Mouse (Mus musculus): ENCODE measurements around the gene Pacsin1. TPM values are rescaled to one million over a fixed set of nuclear protein-coding genes. Genes with fewer than 3 reads are reported as not detected.

Gene Pacsin1
- polyA plus RNA-seq, 1 experiment from 2014 or later: 44.2 TPM

DNA sequence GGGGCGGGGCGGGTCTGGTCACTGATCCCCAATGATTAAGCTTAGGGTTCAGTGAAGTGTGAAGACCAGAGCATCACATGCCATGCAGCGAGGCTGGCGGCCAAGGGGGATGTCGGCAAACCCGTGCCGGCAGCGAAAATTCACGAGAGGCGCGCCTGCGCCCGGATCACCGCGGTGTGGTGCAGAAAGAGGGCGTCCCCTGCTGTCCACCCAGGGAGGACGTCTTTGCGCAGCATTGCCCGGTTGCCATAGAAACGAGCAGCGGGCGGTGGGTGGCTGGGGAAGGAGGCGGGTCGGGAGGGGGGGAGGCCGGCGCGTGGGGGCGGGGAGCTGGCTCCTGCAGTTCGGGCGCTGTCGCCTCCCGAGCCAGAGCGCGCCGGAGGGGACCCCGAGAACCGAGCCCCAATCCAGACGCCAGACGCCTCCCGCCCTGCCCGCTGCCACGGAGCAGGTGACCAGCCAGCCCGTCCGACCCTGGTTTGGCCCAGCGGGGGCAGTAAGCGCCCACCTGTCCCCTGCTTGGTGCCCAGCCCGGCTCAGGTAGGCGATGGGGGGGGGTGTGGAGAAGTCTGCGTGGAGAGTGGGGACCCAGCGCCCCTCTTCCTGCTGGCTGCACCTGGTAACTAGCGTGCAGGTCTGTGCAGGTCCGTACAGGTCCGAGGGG lies 29.7 kb downstream of the Pacsin1 start:
- peaks cover 30% of the 10 kb centered on the region for H3K4me1 ChIP-seq (replicated peaks; ENCODE audit: control insufficient read depth, insufficient read depth, low read length)
- ATAC-seq: peak; percentile 81
- H3K27me3 ChIP-seq (replicated peaks; ENCODE audit: control insufficient read depth, insufficient read depth, low read length): no peaks in the 10 kb centered on the region
- 0% methylated on average over 37 of the region's 53 CpGs for WGBS
- H3K36me3 ChIP-seq (ENCODE audit: control insufficient read depth, insufficient read depth): no peaks in the 10 kb centered on the region
- H3K9me3 ChIP-seq (ENCODE audit: control insufficient read depth, low read length): no peaks in the 10 kb centered on the region
- H3K4me2 ChIP-seq (ENCODE audit: low read length): peak overlapping the region; percentile 99
- peak overlapping the region; percentile 76 for H3K9ac ChIP-seq (replicated peaks; ENCODE audit: low read depth, low read length)
- H3K4me3 ChIP-seq (replicated peaks; ENCODE audit: low read length): peak overlapping the region; percentile 66
- no peak overlapping the region for H3K27ac ChIP-seq (ENCODE audit: low read length)

DNA sequence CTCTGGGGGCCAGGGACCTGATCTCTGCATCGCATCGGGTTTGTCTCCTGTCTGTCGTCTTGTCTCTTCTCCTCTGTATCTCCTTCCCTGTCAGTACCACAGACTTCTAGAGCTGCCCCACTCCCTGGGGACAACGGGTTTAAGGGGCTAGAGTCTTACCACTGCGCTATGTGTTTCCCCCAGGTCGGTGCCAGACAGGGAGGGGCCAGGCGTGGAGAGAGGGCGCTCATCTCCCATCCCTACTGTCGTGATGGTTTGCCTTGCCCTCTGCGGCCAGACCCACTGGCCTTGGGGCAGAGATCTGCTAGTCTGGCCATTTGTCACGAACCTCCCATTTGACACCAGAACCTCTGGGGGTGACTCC lies 30.2 kb downstream of the Pacsin1 start:
- Histone ChIP-seq H3K4me3 (replicated peaks; ENCODE audit: low read length) (peak overlapping the region; percentile 66), H3K9ac (replicated peaks; ENCODE audit: low read depth, low read length) (peak overlapping the region; percentile 76), H3K9me3 (ENCODE audit: control insufficient read depth, low read length) (no peaks in the 10 kb centered on the region), H3K27me3 (replicated peaks; ENCODE audit: control insufficient read depth, insufficient read depth, low read length) (no peaks in the 10 kb centered on the region), H3K4me1 (replicated peaks; ENCODE audit: control insufficient read depth, insufficient read depth, low read length) (peaks cover 25% of the 10 kb centered on the region), H3K27ac (ENCODE audit: low read length) (no peak overlapping the region), H3K36me3 (ENCODE audit: control insufficient read depth, insufficient read depth) (no peaks in the 10 kb centered on the region), H3K4me2 (ENCODE audit: low read length) (peak overlapping the region; percentile 99)
- 2% methylated on average over 11 of the region's 11 CpGs for WGBS
- ATAC-seq: peak; percentile 42

GRCm38 (mm10) chr17:27686395-27686794 lies 31.1 kb downstream of the Pacsin1 start:
- Histone ChIP-seq H3K4me2 (ENCODE audit: low read length) (peak overlapping the region; percentile 99), H3K4me1 (replicated peaks; ENCODE audit: control insufficient read depth, insufficient read depth, low read length) (peaks cover 25% of the 10 kb centered on the region), H3K4me3 (replicated peaks; ENCODE audit: low read length) (peak overlapping the region; percentile 66), H3K9ac (replicated peaks; ENCODE audit: low read depth, low read length) (no peak overlapping the region; the same call in 1 of the 2 replicates), H3K27me3 (replicated peaks; ENCODE audit: control insufficient read depth, insufficient read depth, low read length) (no peaks in the 10 kb centered on the region), H3K36me3 (ENCODE audit: control insufficient read depth, insufficient read depth) (no peaks in the 10 kb centered on the region), H3K27ac (ENCODE audit: low read length) (no peak overlapping the region), H3K9me3 (ENCODE audit: control insufficient read depth, low read length) (no peaks in the 10 kb centered on the region)
- WGBS: 36% methylated on average over 5 of the region's 5 CpGs
- no peak for ATAC-seq

GRCm38 (mm10) chr17:27690993-27691693 lies 35.8 kb downstream of the Pacsin1 start:
- Histone ChIP-seq H3K4me1 (replicated peaks; ENCODE audit: control insufficient read depth, insufficient read depth, low read length) (peaks cover 9% of the 10 kb centered on the region), H3K4me3 (replicated peaks; ENCODE audit: low read length) (no peak overlapping the region), H3K27me3 (replicated peaks; ENCODE audit: control insufficient read depth, insufficient read depth, low read length) (no peaks in the 10 kb centered on the region), H3K9me3 (ENCODE audit: control insufficient read depth, low read length) (no peaks in the 10 kb centered on the region), H3K27ac (ENCODE audit: low read length) (no peak overlapping the region), H3K4me2 (ENCODE audit: low read length) (no peak overlapping the region), H3K9ac (replicated peaks; ENCODE audit: low read depth, low read length) (no peak overlapping the region), H3K36me3 (ENCODE audit: control insufficient read depth, insufficient read depth) (no peaks in the 10 kb centered on the region)
- 80% methylated on average over 14 of the region's 14 CpGs for whole genome bisulfite sequencing
- no peak for ATAC-seq

DNA sequence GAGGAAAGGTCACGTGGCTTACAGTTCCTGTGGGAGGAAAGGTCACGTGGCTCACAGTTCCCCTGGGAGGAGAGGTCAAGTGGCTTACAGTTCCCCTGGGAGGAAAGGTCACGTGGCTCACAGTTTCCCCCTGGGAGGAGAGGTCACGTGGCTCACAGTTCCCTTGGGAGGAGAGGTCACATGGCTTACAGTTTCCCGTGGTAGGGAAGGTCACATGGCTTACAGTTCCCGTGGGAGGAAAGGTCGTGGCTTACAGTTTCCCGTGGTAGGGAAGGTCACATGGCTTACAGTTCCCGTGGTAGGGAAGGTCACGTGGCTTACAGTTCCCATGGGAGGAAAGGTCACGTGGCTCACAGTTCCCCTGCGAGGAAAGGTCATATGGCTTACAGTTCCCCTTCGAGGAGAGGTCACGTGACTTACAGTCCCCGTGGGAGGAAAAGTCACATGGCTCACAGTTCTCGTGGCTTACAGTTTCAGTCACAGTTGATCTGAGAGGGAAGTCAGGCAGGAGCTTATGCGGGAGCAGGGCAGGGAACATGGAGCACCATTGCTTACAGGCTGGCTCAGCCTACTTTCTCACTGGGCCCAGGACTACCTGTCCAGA lies 44.4 kb downstream of the Pacsin1 start:
- no peak overlapping the region for H3K27ac ChIP-seq (ENCODE audit: low read length)
- H3K4me3 ChIP-seq (replicated peaks; ENCODE audit: low read length): no peak overlapping the region
- no peaks in the 10 kb centered on the region for H3K27me3 ChIP-seq (replicated peaks; ENCODE audit: control insufficient read depth, insufficient read depth, low read length)
- H3K9ac ChIP-seq (replicated peaks; ENCODE audit: low read depth, low read length): no peak overlapping the region
- H3K36me3 ChIP-seq (ENCODE audit: control insufficient read depth, insufficient read depth): no peaks in the 10 kb centered on the region
- WGBS: 91% methylated on average over 17 of the region's 17 CpGs
- ATAC-seq: no peak
- peaks cover 5% of the 10 kb centered on the region for H3K4me1 ChIP-seq (replicated peaks; ENCODE audit: control insufficient read depth, insufficient read depth, low read length)
- H3K4me2 ChIP-seq (ENCODE audit: low read length): no peak overlapping the region
- no peaks in the 10 kb centered on the region for H3K9me3 ChIP-seq (ENCODE audit: control insufficient read depth, low read length)

DNA sequence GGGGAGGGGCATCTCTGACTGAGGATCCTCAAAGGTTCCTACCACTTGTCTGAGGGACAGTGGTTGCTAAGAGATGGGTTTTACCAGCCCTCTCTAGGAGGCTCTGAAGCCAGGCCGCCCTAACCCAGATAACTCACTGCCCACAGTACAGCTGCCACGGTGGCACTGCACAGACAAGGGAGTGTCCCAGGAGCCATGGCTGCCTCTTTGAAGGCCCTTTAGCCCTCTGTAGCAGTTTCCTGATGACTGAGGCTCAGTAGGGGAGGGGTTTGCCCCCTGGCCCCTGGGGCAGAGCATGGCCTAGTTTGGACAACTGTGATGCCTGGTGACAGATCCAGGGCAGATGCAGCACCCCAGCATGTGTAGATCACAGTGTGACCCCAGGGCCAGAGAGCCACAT lies 45.5 kb downstream of the Pacsin1 start:
- Histone ChIP-seq H3K9ac (replicated peaks; ENCODE audit: low read depth, low read length) (no peak overlapping the region), H3K27ac (ENCODE audit: low read length) (no peak overlapping the region), H3K27me3 (replicated peaks; ENCODE audit: control insufficient read depth, insufficient read depth, low read length) (no peaks in the 10 kb centered on the region), H3K4me1 (replicated peaks; ENCODE audit: control insufficient read depth, insufficient read depth, low read length) (peaks cover 5% of the 10 kb centered on the region), H3K9me3 (ENCODE audit: control insufficient read depth, low read length) (no peaks in the 10 kb centered on the region), H3K4me2 (ENCODE audit: low read length) (no peak overlapping the region), H3K36me3 (ENCODE audit: control insufficient read depth, insufficient read depth) (no peaks in the 10 kb centered on the region), H3K4me3 (replicated peaks; ENCODE audit: low read length) (no peak overlapping the region)
- ATAC-seq: no peak
- WGBS: 86% methylated on average over 2 of the region's 2 CpGs

GRCm38 (mm10) chr17:27701856-27702255 lies 46.5 kb downstream of the Pacsin1 start:
- Histone ChIP-seq H3K27me3 (replicated peaks; ENCODE audit: control insufficient read depth, insufficient read depth, low read length) (no peaks in the 10 kb centered on the region), H3K4me2 (ENCODE audit: low read length) (no peak overlapping the region), H3K4me3 (replicated peaks; ENCODE audit: low read length) (no peak overlapping the region), H3K9me3 (ENCODE audit: control insufficient read depth, low read length) (no peaks in the 10 kb centered on the region), H3K9ac (replicated peaks; ENCODE audit: low read depth, low read length) (no peak overlapping the region), H3K36me3 (ENCODE audit: control insufficient read depth, insufficient read depth) (no peaks in the 10 kb centered on the region), H3K27ac (ENCODE audit: low read length) (no peak overlapping the region), H3K4me1 (replicated peaks; ENCODE audit: control insufficient read depth, insufficient read depth, low read length) (peaks cover 5% of the 10 kb centered on the region)
- no peak for ATAC-seq
- WGBS: 76% methylated on average over 6 of the region's 6 CpGs

DNA sequence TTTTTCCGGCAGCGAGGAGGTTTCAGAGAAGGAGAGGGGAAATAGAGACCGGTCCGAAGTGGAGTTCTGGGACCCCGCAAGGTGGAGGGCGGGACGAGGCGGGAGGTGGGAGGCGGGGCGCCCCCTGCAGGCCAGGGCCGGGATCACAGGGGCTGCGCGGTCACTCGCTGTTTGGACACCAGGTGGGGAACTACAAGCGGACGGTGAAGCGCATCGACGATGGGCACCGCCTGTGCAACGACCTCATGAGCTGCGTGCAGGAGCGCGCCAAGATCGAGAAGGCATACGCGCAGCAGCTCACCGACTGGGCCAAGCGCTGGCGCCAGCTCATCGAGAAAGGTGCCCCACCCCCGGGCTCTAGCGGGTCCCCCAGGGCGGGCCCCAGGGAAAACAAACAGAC lies 47.2 kb downstream of the Pacsin1 start:
- no peaks in the 10 kb centered on the region for H3K27me3 ChIP-seq (replicated peaks; ENCODE audit: control insufficient read depth, insufficient read depth, low read length)
- H3K9me3 ChIP-seq (ENCODE audit: control insufficient read depth, low read length): no peaks in the 10 kb centered on the region
- ATAC-seq: no peak
- under 1% methylated on average over 32 of the region's 34 CpGs for WGBS
- H3K4me3 ChIP-seq (replicated peaks; ENCODE audit: low read length): peak overlapping the region; percentile 28
- no peaks in the 10 kb centered on the region for H3K36me3 ChIP-seq (ENCODE audit: control insufficient read depth, insufficient read depth)
- peaks cover 5% of the 10 kb centered on the region for H3K4me1 ChIP-seq (replicated peaks; ENCODE audit: control insufficient read depth, insufficient read depth, low read length)
- peak overlapping the region; percentile 51 for H3K9ac ChIP-seq (replicated peaks; ENCODE audit: low read depth, low read length)
- H3K4me2 ChIP-seq (ENCODE audit: low read length): peak overlapping the region; percentile 54
- H3K27ac ChIP-seq (ENCODE audit: low read length): no peak overlapping the region

GRCm38 (mm10) chr17:27703961-27704621 lies 48.8 kb downstream of the Pacsin1 start:
- 61% methylated on average over 5 of the region's 5 CpGs for WGBS
- Histone ChIP-seq H3K4me2 (ENCODE audit: low read length) (no peak overlapping the region), H3K27ac (ENCODE audit: low read length) (no peak overlapping the region), H3K9ac (replicated peaks; ENCODE audit: low read depth, low read length) (no peak overlapping the region), H3K36me3 (ENCODE audit: control insufficient read depth, insufficient read depth) (no peaks in the 10 kb centered on the region), H3K4me3 (replicated peaks; ENCODE audit: low read length) (no peak overlapping the region), H3K4me1 (replicated peaks; ENCODE audit: control insufficient read depth, insufficient read depth, low read length) (peaks cover 12% of the 10 kb centered on the region), H3K27me3 (replicated peaks; ENCODE audit: control insufficient read depth, insufficient read depth, low read length) (no peaks in the 10 kb centered on the region), H3K9me3 (ENCODE audit: control insufficient read depth, low read length) (no peaks in the 10 kb centered on the region)
- ATAC-seq: no peak

Measured in forebrain, embryonic 16.5 days (tissue).